Mouse (Mus musculus): ENCODE results near the gene Rap1gap.

Rap1gap gene

DNA sequence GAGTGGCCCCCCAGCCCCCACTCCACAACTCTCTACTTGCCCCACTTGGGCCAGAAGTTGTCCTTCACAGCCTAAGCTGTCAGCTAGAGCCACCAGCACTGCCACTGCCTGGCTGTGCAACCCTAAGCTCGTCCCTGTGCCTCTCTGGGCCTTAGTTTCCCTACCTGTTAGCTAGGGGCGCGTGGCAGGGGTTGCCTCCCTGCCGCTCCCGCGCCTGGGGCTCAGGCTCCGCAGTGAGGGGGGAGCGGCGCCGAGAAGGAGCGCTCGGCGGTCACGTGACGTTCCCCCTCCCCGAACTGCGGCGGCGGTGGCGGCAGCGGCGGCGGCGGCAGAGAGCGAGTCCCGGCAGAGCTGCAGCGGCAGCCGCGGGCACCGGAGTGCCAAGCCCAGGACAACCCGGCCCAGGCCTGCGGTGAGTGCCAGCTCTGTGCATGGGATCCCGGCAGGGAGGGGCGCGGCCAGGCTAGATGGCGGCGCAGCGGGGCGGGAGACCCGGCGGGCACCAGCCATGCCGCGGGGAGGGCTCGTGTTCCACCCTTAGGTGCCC, at the start of gene Rap1gap:
Rap1gap (plus strand) TSS at position 294 of the 547 bp plus-strand sequence.
- peak; percentile 49 to 55 for DNase-seq (ENCODE audit: low spot score in 2 of 2)

DNA sequence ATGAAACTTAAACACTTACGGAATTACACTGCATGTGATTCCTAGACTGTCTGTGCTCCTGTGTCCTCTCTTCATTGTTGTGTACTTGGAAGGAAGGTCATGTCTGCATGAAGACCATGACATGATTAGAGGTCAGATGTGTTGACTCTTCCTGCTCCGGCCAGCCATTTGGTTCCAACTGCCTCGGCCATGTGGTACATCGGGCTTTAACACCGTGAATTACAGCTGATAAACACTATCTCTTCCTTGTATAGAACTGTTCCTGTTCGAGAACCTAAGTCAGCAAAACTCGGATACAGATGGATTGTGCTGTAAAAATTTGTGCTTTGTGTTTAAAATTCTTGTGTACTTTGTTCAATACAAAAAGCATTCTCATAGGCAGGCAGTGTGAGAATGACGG, 41.7 kb upstream of the Rap1gap start:
- DNase-seq (ENCODE audit: low spot score in 2 of 2) = no peak

DNA sequence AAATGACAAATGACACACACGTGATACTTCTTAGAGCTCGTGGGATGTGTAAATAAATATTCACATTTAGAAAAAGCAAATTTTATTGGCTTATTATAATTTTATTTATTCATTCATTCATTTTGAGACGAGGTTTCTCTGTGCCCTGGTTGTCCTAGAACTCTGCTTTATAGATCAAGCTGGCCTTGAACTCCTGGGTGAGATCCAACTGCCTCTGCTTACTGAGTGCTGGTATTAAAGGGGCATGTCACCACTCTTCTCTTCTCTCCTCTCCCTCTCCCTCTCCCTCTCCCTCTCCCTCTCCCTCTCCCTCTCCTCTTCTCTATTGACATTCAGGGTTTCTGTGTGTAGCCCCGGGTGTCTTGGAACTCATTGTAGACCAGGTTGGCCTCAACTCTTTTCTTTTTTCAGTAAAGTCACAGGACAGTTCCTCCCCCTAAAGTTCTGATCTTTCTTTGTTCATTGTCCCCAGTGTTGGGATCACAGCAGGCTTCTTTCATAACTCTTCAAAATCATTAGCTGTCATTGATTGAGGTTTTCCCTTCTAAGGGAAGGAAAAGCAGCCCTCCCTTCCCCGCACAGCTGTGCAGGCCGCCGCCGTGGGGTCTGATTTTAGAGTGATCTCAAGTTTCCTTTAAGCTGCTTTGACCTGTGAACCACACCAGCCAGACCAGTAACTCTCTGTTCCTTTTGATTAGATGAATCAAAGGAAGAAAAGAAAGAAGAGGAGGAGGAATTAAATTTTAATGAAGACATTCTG, 36.9 kb upstream of the Rap1gap start:
- no peak for DNase-seq (ENCODE audit: low spot score in 2 of 2)

DNA sequence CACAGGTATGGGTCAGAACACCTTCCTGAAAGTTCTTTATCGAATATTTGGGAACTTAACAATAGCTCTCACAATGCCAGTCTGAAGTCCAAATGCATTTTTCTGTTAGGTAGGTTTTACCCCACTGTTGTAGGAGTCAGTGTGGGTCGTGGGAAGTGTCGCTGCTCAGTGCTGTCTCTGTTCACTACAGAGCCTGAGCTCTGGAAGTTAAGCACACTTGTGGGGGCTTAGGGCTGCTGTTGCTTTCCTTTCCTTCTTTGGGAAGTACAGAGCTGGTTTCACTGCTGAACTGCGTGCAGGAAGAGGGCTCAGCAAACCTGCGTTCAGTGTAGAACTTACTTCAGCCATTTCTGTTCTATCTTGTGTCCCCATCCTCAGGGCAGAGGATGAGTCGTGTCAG, 36.1 kb upstream of the Rap1gap start:
- no peak for DNase-seq (ENCODE audit: low spot score in 2 of 2)

DNA sequence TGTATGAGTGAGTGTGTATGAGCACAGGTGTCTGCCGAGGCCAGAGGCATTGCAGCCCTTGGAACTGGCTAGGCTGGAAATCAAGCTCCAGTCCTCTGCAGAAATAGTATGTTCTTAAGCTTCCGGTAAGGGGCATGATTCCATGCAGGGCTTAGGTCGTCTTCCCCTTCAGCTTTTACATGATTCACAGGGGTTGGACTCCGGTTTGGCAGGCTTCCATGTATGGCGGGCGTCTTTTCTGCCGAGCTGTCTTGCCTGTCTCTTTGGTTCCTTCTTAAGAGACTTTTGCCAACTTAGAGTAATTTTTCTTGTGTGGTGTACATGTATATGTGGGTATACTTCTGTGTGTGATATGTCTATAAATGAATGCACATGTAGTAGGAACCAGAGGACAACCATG, 35.2 kb upstream of the Rap1gap start:
- peak in 1 of 2 experiments; percentile 37 for DNase-seq (ENCODE audit: low spot score in 2 of 2)

DNA sequence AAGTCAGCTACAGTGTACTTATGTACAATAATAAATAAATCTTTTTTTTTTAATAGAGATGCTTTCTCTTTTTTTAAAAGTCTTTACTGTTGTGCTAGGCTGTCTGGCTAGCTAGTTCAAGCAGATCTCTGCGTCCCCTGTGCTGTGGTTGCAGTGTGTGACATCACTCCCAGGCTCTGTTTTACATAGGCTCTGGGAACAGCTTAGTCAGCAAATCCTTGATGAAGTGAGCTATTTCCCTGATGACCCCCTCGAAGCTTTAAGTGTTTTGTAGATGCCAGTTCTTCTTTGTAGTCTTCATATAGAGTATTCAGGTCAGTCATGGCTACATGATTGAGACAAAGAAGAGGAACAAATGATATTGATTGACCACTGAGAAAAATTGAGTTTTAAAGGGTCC, 34.4 kb upstream of the Rap1gap start:
- DNase-seq (ENCODE audit: low spot score in 2 of 2) = no peak

DNA sequence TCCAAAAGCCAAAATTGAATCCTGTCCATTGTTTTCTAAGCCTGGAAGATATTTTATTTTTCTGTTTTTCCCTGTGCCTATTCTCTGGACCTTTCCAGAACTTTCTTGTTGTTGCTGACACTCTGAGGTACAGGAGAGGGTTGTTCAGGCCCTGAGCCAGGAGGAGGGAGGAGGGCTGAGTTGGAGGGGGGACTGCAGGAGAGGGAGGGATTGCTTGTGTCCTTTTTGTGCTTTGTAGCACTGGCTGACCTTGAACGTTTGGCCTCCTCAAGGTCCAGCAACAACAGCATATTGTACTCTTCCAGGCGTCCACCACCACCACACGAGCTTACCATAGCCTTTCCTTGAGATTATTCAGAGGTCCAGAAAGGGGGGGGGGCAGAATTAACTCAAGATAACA, 32.9 kb upstream of the Rap1gap start:
- DNase-seq (ENCODE audit: low spot score in 2 of 2) = no peak

DNA sequence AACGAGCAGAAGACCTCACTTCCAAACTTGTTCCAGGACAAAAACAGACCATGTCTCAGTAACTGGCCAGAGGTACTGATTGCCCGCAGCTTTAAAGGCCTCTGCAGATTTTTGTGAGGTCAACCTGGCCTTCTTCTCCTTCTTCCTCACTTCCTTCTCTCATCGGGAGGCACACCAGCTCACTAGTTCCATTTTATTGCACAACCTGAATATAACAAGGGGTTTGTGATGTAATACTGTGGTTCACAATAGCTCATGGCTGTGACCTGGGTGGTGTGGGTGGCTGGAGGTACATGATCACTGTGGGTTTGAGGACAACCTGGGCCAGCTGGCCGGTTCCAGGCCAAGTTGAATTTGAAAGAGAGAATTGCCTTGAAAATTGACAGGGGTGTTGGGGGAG, 31.1 kb upstream of the Rap1gap start:
- no peak for DNase-seq (ENCODE audit: low spot score in 2 of 2)

DNA sequence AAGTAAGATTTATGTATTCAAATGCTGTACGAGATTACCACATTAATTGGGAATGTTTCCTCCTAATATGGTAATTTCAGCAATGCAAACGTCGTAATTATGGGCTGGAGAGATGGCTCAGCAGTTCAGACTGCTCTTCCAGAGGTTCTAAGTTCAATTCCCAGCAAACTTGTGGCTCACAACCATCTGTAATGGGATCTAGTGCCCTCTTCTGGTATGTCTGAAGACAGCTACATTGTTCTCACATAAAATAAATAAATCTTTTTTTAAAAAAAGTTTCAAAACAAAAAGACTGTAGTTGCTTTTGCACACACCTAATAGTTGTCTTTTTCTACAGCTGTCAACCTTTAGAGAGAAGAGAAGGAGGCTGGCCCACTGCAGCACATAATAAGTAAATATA, 27.9 kb upstream of the Rap1gap start:
- no peak for DNase-seq (ENCODE audit: low spot score in 2 of 2)

DNA sequence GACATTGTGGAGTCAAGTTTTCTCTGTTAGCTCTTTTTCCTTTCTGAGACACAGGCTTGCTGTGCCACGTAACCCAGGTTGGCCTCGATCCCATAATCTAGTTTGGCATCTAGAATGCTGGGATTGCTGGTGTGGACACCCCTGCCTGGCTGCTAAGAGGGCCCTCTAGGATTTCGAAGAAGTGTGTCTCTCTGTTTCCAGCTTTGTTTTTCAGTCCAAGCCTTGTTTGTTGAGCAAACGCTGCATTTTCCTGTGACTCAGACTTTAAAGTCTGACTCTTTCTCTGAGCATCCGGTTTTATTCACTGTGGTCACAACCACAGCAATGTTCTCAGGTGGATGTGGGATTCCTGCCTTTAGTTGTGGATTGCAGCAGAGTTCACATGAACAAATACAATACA, 23.0 kb upstream of the Rap1gap start:
- DNase-seq (ENCODE audit: low spot score in 2 of 2) = no peak

DNA sequence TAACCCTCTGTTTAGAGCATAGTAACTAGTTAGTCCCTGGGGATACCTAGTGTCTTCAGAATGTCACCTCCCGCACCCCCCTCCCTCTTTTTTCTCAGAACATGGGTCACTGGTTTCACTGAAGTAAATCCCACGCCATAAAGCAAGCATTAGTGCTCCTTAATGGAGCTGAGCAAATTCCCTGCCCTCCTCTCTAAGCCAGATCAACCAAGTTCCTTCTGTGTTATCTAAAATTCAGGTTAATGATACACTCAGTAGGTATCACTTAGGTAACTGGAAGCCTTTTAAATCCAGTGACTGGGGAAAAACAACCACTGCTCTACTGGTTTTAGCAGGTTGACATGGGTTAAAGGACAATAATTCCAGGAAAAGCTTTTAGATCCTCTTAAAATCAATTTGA, 22.4 kb upstream of the Rap1gap start:
- DNase-seq (ENCODE audit: low spot score in 2 of 2) = no peak

DNA sequence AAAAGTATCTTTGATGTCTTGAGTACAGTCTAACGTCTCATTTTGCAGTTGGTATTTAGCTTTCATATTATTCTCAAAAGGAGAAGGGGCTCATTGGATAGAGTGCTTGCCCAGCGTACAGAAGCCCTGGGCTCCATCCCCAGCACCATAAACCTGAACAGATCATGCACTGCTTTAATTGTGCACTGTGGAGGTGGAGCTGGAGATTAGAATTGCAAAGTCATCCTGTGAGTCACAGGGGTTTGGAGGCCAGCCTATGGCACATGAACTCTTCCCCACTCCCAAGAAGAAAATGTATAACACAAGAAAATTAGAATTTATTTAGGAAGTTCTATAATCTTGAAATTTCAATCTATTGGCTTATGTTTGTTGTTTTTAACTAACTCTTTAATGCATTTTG, 21.1 kb upstream of the Rap1gap start:
- DNase-seq (ENCODE audit: low spot score in 2 of 2) = peak in 1 of 2 experiments; percentile 43

DNA sequence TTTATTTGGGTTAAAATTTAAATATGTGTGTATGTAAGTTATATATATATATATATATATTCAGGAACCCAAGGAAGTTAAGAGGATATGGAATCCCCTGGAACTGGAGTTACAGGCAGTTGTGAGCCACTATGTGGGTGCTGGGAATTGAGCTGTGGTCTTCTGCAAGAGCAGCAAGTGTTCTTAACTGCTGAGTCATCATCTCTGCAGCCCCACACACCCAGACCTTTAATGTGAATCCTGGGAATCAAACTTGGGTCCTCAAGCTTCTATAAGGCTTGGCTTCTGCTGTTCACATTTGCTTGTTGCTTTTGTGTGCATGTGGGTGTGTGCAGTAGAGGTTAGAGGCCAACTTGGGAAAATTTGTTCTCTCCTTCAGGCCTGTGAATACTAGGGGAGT, 18.3 kb upstream of the Rap1gap start:
- DNase-seq (ENCODE audit: low spot score in 2 of 2) = no peak

DNA sequence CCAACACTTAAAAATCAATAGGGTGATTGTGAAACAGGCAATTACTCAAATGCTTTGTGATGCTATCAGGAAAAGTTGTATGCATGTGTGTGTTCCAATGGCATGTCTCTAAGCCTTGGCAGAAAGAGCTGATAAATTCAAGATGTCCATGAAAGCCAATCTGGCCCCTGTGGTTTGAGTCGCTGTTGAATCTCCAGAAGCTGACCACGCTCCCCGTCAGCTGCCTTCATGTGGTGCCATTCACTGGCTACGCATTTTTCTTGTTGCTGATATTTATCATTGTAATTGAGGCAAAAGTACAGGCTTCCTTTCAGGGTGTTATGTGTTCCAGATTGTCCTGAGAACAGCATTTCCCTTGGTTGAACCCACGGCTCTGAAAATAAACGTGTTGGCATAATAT, 16.9 kb upstream of the Rap1gap start:
- DNase-seq (ENCODE audit: low spot score in 2 of 2) = no peak

DNA sequence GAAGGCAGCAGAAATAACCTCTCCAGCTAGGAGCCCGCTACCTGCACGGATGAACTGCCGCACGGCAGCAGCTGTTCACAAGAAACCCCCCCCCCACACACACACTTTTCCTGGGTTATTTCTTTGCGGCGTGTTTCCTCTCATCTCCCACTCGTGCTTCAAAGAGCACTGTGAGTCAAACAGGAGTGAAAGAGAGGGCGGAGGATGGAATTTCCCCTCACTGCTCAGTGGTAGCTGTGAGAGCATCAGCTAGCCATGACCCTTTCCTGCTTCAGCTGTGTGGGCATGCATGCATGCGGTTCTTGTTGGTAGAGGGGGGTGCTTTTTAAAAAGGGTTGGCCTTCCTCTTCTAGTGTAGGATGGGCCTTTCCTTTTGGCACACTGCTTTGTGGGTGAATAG, 16.3 kb upstream of the Rap1gap start:
- DNase-seq (ENCODE audit: low spot score in 2 of 2) = no peak

DNA sequence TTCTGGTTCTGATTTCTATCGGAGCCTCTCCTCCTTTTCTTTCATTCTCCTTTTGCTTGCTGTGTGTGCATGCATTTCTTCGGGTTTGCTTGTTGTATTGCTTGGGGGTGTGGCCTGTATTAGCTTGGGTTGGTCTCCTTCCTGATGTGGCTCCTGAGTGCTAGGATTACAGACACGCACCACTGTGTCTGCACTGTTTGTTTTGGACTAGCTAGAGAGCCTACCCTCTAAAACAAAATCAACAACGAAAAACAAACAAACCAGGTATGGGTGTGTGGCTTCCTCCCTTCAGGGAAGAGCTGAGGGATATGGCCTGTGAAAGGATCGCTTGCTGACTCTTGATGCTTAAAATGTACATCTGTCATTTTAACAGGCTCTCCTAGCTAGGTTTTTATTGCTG, 13.6 kb upstream of the Rap1gap start:
- DNase-seq (ENCODE audit: low spot score in 2 of 2) = no peak

DNA sequence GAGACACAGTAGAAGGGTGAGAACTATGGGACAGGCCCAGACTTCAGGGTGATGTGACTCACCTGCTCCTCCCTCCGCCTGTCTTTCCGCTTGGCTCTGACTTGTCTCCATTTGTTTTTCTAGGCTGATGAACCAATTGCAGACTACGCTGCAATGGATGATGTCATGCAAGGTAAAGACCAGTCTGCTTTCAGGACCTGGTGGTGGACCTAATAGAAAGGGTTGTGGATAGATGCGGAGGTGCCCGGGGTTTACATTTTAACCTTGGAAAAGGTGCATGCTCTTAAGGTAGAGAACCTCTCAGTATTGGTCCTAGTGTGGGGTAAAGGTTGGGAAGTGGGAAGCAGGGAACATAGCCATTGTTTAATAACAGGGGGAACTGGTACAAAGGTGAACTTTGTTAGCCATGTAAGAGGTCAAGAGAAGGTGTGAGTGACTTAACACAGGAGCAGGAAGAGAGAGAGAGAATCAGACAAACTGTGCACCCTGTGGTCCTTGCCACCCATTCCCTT, 11.6 kb upstream of the Rap1gap start:
- DNase-seq (ENCODE audit: low spot score in 2 of 2) = peak in 1 of 2 experiments; percentile 47

DNA sequence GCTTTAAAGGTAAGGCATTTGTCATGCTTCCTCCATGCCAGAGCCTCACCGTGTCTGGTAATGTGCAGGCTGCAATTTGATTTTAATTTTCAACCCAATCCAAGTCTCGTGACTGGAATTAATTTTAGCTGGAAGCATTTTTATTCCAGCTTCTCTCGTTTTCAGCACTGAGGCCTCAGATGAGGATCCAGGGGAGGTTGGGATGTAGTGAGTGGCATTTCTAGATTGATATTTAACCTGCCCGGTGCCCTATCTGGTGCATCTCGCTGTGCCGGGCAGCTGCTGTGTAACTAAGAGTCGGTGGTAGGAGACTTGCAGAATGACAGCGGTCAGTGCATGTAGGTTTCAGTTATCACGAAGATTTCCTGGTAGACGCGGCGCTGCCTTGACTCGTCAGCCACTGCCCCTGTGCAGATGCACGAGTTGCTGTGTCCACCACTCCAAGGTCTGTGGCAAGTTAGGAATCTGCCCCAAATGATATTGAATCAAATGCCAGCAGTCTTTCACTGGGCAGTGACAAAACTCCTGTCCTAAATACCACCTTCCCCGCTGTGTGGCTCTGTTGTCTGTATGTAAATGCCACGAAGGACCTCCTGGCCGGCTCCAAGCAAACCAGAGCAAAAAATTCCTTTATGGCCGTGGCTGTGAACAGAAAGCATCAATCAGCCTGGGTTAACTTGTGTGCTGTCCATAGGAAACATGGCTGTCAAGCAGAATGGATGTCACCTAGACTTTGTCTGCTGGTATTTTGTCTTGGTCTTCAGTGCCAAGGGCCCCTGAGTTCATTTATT, 9.1 kb upstream of the Rap1gap start:
- DNase-seq (ENCODE audit: low spot score in 2 of 2) = no peak

DNA sequence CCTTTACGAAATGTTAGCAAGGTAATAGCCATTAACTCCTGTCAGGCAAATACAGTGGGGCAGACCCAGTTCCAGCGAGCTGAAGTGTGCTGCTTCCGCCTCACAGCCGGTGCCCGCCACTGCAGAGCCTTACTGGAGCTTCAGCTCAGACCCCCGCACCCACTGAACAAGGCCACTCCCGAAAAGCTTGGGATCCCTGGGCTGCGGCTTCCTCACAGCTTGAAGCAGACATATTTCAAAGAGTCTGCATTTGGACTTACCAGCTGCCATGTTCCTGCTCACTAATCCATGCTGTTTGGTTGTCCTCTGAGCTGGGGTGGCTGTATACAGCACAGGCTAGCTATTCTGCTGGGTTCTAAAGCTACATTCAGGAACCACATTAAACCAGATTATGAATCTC, 6.9 kb upstream of the Rap1gap start:
- DNase-seq (ENCODE audit: low spot score in 2 of 2) = no peak

DNA sequence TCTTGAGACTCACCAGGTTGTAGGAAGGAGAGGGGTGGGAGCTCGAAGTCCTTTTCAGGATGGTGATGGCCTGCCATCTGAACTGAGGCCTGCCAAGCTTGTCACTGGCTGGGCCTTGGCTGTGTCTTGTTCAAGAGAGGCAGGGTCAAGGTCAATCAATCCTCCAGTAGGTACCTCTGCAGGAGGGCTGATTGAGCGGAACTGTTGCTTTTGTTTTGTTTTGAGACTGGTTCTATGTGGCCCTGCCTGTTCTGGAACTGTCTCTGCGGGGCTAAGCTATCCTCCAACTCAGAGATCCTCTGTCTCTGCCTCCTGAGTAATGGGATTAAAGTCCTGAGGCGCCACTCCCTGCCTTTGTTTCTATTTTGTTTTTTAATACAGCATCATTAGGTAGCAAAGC, 5.0 kb upstream of the Rap1gap start:
- no peak for DNase-seq (ENCODE audit: low spot score in 2 of 2)

DNA sequence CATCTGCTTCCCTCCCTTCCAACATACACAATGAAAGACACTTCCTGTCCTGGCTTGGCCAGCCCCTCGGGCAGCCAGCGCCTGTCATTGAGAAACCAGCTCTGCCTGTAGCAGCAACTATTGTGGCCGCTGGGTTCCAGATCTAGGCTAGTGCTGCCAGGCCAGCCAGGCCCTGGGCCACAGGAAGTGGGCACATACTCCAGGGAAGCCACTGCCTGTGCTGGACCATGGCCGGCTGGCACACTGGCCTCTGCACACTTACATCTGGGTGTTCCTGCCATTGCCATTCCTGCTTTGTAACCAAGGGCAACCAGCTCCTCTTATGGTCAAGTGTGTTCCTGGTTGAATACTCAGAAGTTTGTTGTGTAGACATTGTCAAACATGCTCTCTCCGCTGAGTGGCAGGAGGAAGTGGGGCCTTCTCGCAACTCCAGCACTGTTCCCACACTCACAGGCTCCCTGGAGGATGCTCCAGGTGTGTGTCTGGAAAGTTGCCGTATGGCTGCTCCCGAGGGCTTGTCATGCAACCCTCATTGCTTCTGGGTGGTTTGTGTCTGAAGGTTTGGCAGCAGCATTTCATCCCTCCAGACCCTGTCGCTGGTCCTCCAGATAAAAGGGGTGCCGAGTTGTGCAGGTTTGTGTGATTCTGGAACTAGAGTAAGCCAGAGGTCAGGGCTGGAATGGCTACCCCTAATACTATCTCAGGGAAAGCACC, 4.0 kb upstream of the Rap1gap start:
- DNase-seq (ENCODE audit: low spot score in 2 of 2) = peak in 1 of 2 experiments; percentile 49

DNA sequence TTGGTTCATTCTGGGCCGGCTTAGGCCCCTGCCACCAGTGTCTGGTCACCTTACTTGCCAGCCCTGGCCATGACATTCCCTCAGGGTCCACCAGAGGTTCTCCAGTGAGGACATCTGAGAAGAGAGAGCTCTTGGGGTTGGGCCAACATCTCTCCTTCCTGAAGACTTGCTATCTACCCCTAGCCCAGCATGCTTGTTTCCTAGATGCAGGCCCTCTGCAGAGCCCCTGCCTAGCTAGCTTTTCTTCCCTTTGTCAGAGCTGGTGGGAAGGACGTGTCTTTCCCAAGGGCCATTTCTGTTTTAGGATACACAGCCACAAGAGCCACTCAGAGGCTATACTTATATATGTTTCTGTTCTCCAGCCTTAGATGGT, 3.5 kb upstream of the Rap1gap start:
- no peak for DNase-seq (ENCODE audit: low spot score in 2 of 2)

Data from urinary bladder, adult 18-20 months (tissue).